Mouse (Mus musculus) WW6 (cell line): ENCODE measurements around the gene Smim8.

Experiments
- DNase-seq: peaks from one replicate; pipeline ENCODE4 v3.0.0-alpha.2; 2013; ENCODE audit warnings: low read depth, low spot score

Gene Smim8

DNA sequence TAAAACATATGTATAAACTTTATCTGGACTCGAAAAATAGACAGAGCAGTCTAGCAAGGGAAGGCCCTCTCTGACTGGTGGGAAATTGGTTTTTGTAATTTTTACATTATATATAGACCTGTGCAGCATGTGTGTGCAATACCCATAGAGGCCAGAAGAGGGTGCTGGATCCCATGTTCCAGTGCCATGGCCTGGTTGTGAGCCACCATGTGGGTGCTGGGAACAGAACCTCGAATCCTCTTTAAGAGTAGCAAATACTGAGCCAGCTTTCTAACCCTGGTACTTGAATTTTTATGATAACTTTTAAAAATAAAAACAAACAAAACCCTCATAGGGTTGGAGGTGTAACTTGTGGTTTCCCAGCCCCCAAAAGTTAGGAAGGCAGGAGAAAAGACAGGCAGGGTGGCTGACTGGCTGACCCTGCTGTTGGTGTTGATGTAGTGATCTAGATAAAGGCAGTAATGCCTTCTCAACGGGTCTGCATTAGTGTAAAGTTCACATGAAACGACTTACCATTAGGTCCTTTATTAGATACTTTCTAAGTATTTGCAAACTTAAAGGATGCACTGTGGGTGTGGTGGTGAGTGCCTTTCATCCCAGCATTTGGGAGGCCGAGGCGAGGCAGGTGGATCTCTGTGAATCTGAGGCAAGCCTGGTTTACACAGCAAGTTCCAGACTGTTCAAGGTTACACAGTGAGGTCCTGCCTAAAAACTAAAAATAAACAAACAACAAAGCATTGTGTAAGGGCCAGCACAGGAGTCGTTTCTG, 57.9 kb downstream of the Smim8 start:
- DNase-seq: no peak

DNA sequence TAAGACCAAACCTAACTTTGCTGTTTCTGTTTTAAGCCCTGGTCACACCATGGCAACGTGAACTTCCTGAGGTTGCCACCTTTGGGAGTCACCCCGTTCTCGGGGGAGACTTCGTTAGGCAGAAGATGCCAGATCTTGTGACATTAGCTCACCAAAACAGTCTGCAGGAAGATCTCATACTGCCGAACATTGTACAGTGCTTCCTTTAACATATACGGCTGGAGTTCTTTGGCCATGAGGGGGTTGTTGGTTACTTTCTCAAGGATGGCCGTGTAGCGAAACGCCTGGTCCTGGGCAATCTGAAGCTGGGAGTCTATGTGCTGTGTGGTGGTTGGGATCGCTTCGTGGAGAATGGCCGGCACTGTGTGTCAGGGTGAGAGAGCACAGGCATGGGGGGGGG, 58.8 kb downstream of the Smim8 start:
- DNase-seq: no peak
